Mouse (Mus musculus): ENCODE data around the gene Zfp184. TPM values are rescaled to one million over a fixed set of nuclear protein-coding genes. Genes with fewer than 3 reads are reported as not detected.

The Zfp184 gene
- polyA plus RNA-seq (2012; rRNA removed), result 0.38 and 0.39 TPM in 2 replicates

GRCm38 (mm10) chr13:21944926-21945740 lies at the start of gene Zfp184:
Zfp184 (plus strand) TSS chr13:21945094.

GRCm38 (mm10) chr13:21980981-21981802 lies 36.3 kb downstream of the Zfp184 start, which contains the start of gene Pom121l2:
Pom121l2 (plus strand) TSS chr13:21981194.

GRCm38 (mm10) chr13:22009642-22010041 lies 64.7 kb downstream of the Zfp184 start, which contains the start of gene Prss16:
Prss16 (minus strand) TSS chr13:22009742.

Other genes starting within 250 kb of the Zfp184 start
- not detected in 2 replicates for gene Olfr1359, start 247.0 kb upstream of the Zfp184 start, polyA plus RNA-seq (2012; rRNA removed)
- gene Hist1h2bl, start 229.0 kb upstream of the Zfp184 start, polyA plus RNA-seq (2012; rRNA removed), result 5.9 and 7.6 TPM in 2 replicates
- gene Hist1h2ai, start 228.7 kb upstream of the Zfp184 start, polyA plus RNA-seq (2012; rRNA removed), result 1.9 and 2.8 TPM in 2 replicates
- gene Hist1h3h, start 227.4 kb upstream of the Zfp184 start, polyA plus RNA-seq (2012; rRNA removed), result 11.5 and 11.6 TPM in 2 replicates
- gene Hist1h2bm, start 223.1 kb upstream of the Zfp184 start, polyA plus RNA-seq (2012; rRNA removed), result 4.9 and 7.3 TPM in 2 replicates
- gene Hist1h4j, start 210.0 kb upstream of the Zfp184 start, polyA plus RNA-seq (2012; rRNA removed), result 9.1 and 9.2 TPM in 2 replicates
- 14.1 and 22.0 TPM in 2 replicates for gene Hist1h4k, start 194.6 kb upstream of the Zfp184 start, polyA plus RNA-seq (2012; rRNA removed)
- 17.2 and 18.2 TPM in 2 replicates for gene Hist1h2ak, start 191.3 kb upstream of the Zfp184 start, polyA plus RNA-seq (2012; rRNA removed)
- gene Hist1h2bn, start 191.0 kb upstream of the Zfp184 start, polyA plus RNA-seq (2012; rRNA removed), result 10.0 and 14.8 TPM in 2 replicates
- 3.8 and 4.1 TPM in 2 replicates for gene Hist1h1b, start 164.5 kb upstream of the Zfp184 start, polyA plus RNA-seq (2012; rRNA removed)
- 13.4 and 17.5 TPM in 2 replicates for gene Hist1h3i, start 161.7 kb upstream of the Zfp184 start, polyA plus RNA-seq (2012; rRNA removed)
- gene Hist1h2an, start 157.9 kb upstream of the Zfp184 start, polyA plus RNA-seq (2012; rRNA removed), result 3.5 and 4.0 TPM in 2 replicates
- gene Hist1h2bp, start 157.6 kb upstream of the Zfp184 start, polyA plus RNA-seq (2012; rRNA removed), result 1.2 and 2.5 TPM in 2 replicates
- 3.5 and 6.3 TPM in 2 replicates for gene Hist1h2bq, start 134.9 kb upstream of the Zfp184 start, polyA plus RNA-seq (2012; rRNA removed)
- gene Hist1h2ao, start 134.6 kb upstream of the Zfp184 start, polyA plus RNA-seq (2012; rRNA removed), result not detected in 2 replicates
- gene Hist1h4m, start 133.3 kb upstream of the Zfp184 start, polyA plus RNA-seq (2012; rRNA removed), result not detected in 2 replicates
- gene Hist1h4n, start 112.9 kb upstream of the Zfp184 start, polyA plus RNA-seq (2012; rRNA removed), result 19.1 and 27.0 TPM in 2 replicates
- gene Hist1h2ap, start 111.6 kb upstream of the Zfp184 start, polyA plus RNA-seq (2012; rRNA removed), result 35.2 and 36.1 TPM in 2 replicates
- gene Hist1h2br, start 111.4 kb upstream of the Zfp184 start, polyA plus RNA-seq (2012; rRNA removed), result 2.2 and 6.7 TPM in 2 replicates
- gene Pom121l2, start 36.1 kb downstream of the Zfp184 start, polyA plus RNA-seq (2012; rRNA removed), result not detected in 2 replicates
- 1.2 and 1.3 TPM in 2 replicates for gene Prss16, start 64.6 kb downstream of the Zfp184 start, polyA plus RNA-seq (2012; rRNA removed)
- 3.6 and 4.4 TPM in 2 replicates for gene Hist1h2ah, start 90.5 kb downstream of the Zfp184 start, polyA plus RNA-seq (2012; rRNA removed)
- gene Hist1h2bk, start 90.8 kb downstream of the Zfp184 start, polyA plus RNA-seq (2012; rRNA removed), result 6.7 and 11.4 TPM in 2 replicates
- 42.8 and 103 TPM in 2 replicates for gene Hist1h4i, start 96.3 kb downstream of the Zfp184 start, polyA plus RNA-seq (2012; rRNA removed)
- 13.6 and 14.3 TPM in 2 replicates for gene Hist1h2ag, start 97.8 kb downstream of the Zfp184 start, polyA plus RNA-seq (2012; rRNA removed)
- gene Hist1h2bj, start 98.1 kb downstream of the Zfp184 start, polyA plus RNA-seq (2012; rRNA removed), result 7.7 and 11.4 TPM in 2 replicates
- gene Vmn1r188, start 139.3 kb downstream of the Zfp184 start, polyA plus RNA-seq (2012; rRNA removed), result not detected in 2 replicates
- gene Vmn1r189, start 160.7 kb downstream of the Zfp184 start, polyA plus RNA-seq (2012; rRNA removed), result not detected in 2 replicates
- not detected in 2 replicates for gene Vmn1r191, start 238.9 kb downstream of the Zfp184 start, polyA plus RNA-seq (2012; rRNA removed)
- gene Vmn1r192, start 246.0 kb downstream of the Zfp184 start, polyA plus RNA-seq (2012; rRNA removed), result not detected in 2 replicates